Mouse (Mus musculus) T-cell, adult 2 months (primary cell): Measurements from ENCODE around the gene Jmjd4.

Source experiments
- DNase-seq: peaks from one replicate; pipeline ENCODE4 v3.0.0; 2022; ENCODE audit warnings: low spot score

Jmjd4 gene

DNA sequence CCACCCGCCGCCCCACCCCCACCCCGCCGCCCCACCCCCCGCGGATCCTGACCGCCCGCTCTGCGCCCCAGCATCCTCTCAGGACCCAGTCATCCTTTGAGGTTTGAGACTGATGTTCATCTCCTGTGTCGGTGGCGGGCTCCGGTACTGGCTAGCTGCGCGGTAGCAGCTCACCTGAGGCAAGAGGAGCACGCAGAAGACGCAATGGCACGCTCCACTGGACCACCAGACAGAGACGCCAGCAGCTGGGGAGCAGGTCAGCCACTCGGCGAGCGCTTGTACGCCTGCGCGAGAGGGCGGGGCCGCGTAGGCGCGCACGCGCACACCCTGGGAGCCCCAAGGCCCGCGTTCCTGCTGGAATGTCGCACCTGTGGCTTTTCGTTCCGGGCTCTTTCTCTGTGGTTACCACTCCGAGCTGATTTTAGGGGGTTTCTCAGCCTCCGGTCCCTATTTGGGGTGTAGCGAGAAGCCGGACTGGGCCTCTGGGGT, at the start of gene Jmjd4:
Gene Jmjd4, plus strand, starts transcription at position 305 of the 489 bp plus-strand sequence.
- DNase-seq: peak; percentile 76

GRCm38 (mm10) chr11:59400876-59401275, 49.0 kb upstream of the Jmjd4 start:
- no peak for DNase-seq

GRCm38 (mm10) chr11:59405761-59406160, 44.1 kb upstream of the Jmjd4 start:
- no peak for DNase-seq

- DNase-seq: no peak
These were observed 39.0 kb upstream of the Jmjd4 start for GRCm38 (mm10) chr11:59410851-59411250.

- DNase-seq: no peak
These were observed 37.8 kb upstream of the Jmjd4 start for GRCm38 (mm10) chr11:59412058-59412457.

DNA sequence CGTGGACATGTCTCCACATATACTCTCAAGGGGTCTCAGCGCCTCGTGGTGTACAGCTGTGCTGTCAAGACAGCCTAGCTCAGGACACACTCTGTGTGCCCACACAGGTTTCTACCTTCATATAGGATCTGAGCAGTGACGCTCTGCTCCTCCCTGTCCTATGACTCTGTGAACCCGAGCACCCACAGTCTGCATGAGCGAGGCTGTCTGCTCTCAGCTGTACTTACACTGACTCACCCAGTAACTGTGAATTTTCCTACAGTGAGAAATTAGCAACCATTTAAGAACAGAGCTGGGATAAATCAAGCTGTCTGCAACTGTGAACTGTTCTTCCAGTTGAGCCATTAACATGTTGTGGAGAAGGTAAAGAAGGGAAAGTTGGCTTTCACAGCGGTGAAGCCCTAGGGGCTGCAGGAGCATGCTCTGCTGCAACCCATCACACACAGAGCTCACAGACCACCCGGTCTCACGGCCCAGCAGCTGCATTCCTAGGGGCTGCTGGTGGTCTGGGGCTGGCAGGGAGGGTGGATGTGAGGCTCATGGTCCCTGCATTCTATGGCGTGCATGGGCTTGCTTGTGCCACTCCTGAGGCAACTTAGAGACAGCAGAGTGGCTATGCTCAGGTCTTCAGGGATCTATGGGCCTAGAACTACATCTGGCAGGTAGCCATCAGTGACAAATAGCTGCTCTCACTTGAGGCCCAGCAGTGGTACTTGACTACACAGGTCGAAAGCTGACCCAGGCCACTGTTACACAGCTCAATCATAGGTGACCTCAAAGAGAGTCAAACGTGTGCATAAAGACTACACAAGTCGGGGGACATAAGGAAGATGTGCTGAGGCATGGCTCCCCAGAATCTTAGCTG, 36.6 kb upstream of the Jmjd4 start:
- no peak for DNase-seq

- DNase-seq: peak; percentile 11
These were observed 31.1 kb upstream of the Jmjd4 start for GRCm38 (mm10) chr11:59418708-59419107.

DNA sequence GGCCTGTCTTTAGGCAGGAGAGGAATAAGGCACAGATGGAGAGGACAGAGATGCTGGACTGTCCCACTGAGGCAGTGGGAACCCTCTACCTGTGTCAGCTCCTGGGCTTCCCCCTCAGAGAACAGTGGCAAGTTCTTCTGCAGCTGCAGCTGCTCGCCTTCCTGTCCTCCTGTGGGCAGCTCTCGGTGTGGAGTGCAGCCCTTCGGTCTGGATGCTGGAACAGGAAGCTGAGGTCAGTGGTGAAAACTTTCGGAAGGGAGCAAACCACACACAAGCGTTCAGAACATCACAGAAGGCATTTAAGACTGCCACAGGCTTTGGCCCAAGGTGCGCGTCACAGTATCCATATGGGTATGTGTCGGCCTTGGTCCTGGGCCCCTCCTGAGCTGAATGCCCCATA, 28.4 kb upstream of the Jmjd4 start:
- no peak for DNase-seq

DNA sequence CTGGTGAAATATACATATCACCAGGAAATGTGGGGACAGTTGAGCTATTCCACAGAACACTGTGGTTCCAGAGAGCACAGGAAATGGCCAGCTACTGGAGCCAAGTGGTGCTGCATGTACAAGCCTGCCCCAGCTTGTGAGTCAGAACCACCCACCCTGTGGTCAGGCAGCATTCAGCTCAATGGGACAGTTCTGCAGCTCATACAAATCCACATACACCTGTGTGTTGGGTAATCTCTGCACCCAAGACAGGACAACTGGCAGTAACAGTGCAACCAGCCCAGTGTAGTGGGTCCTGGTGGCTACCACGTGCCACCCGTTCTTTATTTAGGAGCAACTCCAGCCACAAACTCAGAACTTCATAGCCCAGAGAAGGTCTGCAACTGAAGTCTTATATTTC, 27.9 kb upstream of the Jmjd4 start:
- no peak for DNase-seq

- DNase-seq: no peak
These were observed 26.7 kb upstream of the Jmjd4 start for GRCm38 (mm10) chr11:59423010-59423588.

DNA sequence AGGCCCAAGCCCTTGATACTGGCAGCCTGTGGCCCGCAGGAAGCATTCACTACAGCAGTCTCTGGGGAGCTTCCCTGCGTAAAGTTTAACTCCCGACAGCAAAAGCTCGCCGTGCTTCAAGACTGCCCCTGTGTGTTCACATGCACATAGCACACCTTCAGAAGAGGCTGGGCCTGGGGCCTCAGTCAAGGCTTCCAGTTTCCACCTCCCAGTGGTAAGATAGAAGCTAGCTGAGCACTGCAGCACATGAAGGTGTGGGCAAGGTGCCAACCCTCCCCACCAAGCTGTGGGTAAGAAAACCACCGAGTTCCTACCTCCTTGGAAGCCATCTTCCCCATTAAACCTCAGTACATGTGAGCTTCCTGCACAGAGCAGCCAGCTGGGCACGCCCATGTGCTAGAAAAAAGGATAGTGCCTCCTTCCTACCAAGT, 24.2 kb upstream of the Jmjd4 start:
- peak; percentile 90 for DNase-seq

- no peak for DNase-seq
These were observed 21.7 kb upstream of the Jmjd4 start for GRCm38 (mm10) chr11:59428057-59428660.

- DNase-seq: no peak
These were observed 19.9 kb upstream of the Jmjd4 start for GRCm38 (mm10) chr11:59429959-59430358.

- DNase-seq: no peak
These were observed 17.6 kb upstream of the Jmjd4 start for GRCm38 (mm10) chr11:59432261-59432660.

DNA sequence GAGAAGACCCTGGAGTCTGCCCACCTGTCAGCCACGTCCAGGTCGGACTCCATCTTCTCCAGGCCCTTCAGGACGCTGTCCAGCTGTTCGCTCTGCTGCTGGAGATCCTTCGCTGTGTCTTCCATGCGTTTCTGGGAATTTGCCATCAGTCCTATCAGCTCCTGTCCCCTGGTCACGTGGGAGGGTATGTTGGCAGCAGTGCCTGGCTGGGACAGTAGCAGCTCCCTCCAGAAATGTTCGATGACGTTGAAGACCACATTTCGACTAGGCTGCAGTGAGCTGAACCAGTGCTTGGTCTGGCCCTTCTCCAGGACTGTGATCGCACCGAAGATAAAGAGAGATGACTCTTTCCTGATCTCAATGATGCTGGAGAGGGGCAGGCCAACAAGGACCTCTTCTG, 11.9 kb upstream of the Jmjd4 start:
- no peak for DNase-seq

DNA sequence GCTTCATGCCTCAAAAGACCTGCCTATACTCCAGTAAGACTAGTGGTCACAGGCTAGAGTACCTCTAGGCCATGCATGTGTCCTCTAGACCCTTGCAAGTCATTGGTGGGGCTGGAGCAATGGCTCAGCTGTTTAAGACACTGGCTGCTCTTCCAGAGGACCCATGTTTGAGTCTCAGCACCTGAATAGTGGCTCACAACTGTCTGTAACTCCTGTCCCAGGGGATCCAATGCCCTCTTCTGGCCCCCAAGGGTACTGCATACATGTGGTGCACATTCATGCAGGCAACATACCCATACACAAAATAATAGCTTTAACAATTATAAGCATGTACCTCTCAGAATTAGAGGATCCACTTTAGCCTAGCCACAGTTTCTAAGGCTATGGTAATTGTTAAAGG, 6.7 kb upstream of the Jmjd4 start:
- no peak for DNase-seq

GRCm38 (mm10) chr11:59450230-59450771, 456 bp downstream of the Jmjd4 start:
- peak; percentile 59 for DNase-seq

- DNase-seq: no peak
These were observed 1.2 kb downstream of the Jmjd4 start, which contains the start of gene Snap47 for GRCm38 (mm10) chr11:59451086-59451485. TSS of gene Snap47 (minus strand) at chr11:59451186.

GRCm38 (mm10) chr11:59456346-59456745, 6.5 kb downstream of the Jmjd4 start:
- DNase-seq: no peak

GRCm38 (mm10) chr11:59456891-59457290, 7.0 kb downstream of the Jmjd4 start:
- DNase-seq: no peak

DNA sequence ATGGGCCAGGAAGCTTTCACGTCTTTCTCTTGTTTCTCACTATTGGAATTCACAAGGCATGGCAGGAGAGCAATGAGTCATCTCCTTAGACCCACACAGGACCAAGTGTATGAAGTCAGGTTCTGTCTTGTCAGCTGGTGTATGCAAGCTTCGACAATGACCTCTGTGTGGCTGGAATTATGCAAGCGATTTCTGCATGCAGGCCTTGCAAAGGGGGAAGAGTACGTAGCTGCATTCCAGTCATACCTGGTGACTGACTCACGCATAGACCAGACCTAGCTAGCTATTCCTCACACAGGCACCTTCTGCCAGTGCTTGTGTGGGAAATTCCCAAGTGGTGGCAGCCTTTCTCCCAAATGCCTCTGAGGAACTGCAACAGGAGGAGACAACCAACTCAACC, 9.1 kb downstream of the Jmjd4 start:
- DNase-seq: no peak

DNA sequence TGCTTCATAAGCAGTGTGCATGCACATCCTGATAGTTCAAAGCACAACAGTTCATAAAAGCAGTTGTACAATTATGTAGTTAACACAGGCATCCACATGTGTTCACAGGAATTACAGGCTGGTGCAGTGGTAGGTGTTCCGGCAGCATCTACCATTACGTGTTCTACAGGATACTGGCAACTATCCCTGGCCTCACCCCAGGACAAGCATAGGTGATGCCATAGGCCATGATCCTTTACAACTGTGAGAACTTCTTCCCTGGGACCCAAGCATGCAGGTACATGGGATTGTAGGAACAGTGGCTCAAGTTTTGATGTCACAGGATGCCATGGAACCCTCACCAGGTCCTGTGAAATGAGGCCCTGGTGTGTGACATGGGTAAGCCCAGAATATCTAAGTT, 10.6 kb downstream of the Jmjd4 start:
- DNase-seq: no peak
